Mouse (Mus musculus) thymus, adult 2 months (tissue): Measurements from ENCODE around the gene Hmbs.

ENCODE experiments used
- CTCF ChIP-seq: fragments of 200-500 bp; IDR thresholded peaks from 2 replicates; pipeline ENCODE4 v1.5.1; 2012; ENCODE audit warnings: mild to moderate bottlenecking, control low read depth, low read length, moderate library complexity, borderline replicate concordance; ENCODE audit not compliant: control insufficient read depth, poor library complexity, insufficient read depth; ENCODE audit errors: extremely low read depth
- POLR2A ChIP-seq: fragments of 200-500 bp; IDR thresholded peaks from 2 replicates; pipeline ENCODE4 v1.6.1; 2012; ENCODE audit warnings: mild to moderate bottlenecking, low read length, control low read depth, moderate library complexity; ENCODE audit not compliant: control insufficient read depth, poor library complexity, insufficient read depth; ENCODE audit errors: extremely low read depth

DNA sequence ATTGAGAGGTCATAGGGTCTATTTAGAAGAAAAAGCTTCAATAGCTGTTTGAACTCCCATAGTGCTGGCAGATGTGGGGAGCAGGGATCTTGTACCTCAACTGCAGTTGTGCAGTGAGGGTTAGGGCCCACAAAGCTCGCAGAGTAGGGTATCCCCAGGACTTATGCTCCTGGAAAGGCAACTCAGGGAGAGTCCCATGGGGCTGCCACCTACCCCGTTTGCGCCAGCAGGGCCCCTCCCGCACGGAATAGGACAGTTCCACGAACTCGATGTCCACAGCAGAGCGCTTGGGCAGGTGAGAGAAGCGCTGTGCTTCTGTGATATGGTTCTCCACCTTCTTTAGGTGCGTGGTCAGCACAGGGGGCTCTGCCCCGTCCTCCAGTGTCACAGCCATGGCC is 57.0 kb downstream of the Hmbs start:
- no peak for TF ChIP-seq POLR2A
- TF ChIP-seq CTCF: no peak
